Mouse (Mus musculus) frontal cortex, postnatal 10 days (tissue): Measurements from ENCODE around the gene Timd2.
"Not testable (repeated sequence)": the region's sequence is repeated elsewhere in the genome, so short reads cannot be mapped to it uniquely, and the experiment has no call there.

Source experiments
- DNase-seq, 2 experiments: peaks; one replicate each; pipeline ENCODE4 v3.0.0; 2022; ENCODE audit warnings: low spot score in 2 of 2, mixed read lengths in 1 of 2

Gene Timd2

GRCm38 (mm10) chr11:46665599-46666522 lies 41.0 kb downstream of the Timd2 start:
- DNase-seq, result peak in 1 of 2 experiments; percentile 7

- DNase-seq, result no peak
Measured at GRCm38 (mm10) chr11:46663215-46663614, 43.6 kb downstream of the Timd2 start.

DNA sequence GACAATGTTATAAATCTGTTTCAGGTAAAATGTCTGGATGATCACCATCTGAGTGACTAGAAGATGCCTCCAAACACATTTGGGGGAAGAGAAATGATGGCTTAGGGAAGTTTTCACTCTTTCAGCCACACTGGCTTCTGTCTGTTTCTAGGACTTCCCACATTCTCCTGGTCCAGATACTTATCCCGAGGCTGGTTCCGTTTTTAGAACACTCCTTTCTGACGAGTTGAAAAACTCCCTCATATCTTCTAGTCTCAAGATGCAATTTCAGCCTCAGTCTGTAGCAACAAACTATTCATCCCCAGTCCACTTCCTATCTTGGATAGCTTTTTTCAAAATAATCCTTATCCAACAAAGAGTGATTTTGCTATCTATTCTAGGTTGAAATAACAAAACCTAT lies 54.4 kb downstream of the Timd2 start:
- no peak for DNase-seq

GRCm38 (mm10) chr11:46649655-46650054 lies 57.2 kb downstream of the Timd2 start:
- DNase-seq, result not testable (repeated sequence)

- no peak for DNase-seq
Measured at GRCm38 (mm10) chr11:46644824-46645223, 62.0 kb downstream of the Timd2 start.

DNA sequence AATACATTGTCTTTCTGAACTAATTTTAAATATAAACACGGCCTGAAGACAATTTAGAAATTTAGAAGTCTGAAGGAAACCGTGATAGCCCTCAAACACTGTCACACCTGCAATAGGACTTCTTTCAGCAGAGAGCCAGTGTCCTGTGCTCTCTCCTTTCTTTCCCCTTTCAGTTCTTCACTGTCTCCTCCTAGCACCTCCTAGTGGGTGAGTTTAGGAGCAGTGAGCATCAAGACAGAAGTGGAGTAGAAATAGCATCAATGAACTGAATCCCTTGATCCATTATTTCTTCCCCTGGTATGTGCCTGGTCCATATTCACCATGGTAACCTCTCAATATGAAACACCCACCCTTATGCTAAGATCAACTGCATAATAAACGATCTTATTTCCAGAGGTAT lies 70.3 kb downstream of the Timd2 start:
- DNase-seq, result no peak

DNA sequence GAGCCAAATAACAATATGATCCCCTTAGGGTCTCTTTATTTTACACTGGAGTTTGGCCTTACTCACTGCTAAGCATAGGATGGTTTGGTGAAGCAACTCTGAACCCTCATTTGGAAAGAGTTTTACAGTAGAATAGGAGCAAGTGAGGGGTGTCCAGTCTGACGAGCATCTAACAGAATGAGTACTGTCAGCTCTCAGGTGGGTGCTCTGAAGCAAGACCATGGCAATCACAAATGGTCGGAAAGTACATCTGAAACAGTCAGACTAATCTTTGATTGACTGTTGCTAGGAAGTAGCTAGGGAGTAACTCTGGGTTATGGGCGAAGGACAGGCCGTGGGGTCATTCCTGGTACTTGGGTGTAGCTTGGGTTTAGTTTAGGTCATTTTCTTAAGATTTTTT lies 71.3 kb downstream of the Timd2 start:
- not testable (repeated sequence) for DNase-seq

DNA sequence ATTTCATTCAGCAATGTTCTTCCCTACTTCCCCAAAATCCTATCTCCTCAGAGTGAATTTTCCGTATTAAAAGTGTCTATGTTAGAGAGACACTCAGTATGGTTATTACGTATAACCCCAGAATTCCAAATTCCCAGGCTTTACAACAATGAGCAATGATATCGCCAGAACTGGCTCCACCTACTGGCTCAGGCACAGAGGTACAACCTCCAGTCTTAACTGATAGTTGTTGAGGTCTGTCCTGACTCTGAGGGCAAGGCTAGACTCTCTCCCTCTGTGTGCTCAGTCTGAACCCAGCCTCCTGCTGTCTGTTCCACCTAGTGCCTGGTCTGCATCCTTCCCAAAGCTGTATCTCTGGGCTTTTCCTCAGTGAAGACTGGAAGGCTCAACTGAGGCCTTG lies 75.2 kb downstream of the Timd2 start:
- peak in 1 of 2 experiments; percentile 27 for DNase-seq

- DNase-seq, result no peak
Measured at GRCm38 (mm10) chr11:46629211-46629795, 77.6 kb downstream of the Timd2 start, which contains the start of gene Dppa1. Dppa1 (minus strand) TSS chr11:46629261.

GRCm38 (mm10) chr11:46620414-46621168 lies 86.3 kb downstream of the Timd2 start:
- DNase-seq, result no peak

DNA sequence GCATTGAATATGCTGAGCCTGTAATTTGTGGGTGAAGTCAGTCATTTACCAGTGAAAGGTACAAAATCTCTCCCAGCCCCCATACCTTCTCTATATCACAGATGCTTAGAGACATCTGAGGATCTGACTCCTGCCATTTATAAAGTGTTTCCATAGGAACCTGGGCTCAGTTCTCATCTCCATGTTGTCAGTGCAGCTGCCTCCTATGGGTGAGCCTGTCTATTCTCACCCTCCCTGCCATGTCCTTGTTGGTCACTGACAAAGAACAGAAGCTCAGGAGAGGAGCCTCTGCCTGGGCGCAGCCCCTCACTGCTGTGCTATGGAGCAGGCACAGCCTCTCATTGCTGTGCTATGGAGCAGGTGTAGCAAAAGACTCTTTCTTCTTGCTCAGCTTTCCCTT lies 86.9 kb downstream of the Timd2 start:
- DNase-seq, result no peak
